Mouse (Mus musculus) urinary bladder, postnatal 36 days (tissue): ENCODE measurements around the gene Dhps.
A peak's percentile ranks its signal among the peaks of the same experiment; 100 is the strongest.
"Not testable (repeated sequence)": the region's sequence is repeated elsewhere in the genome, so short reads cannot be mapped to it uniquely, and the experiment has no call there.

Experiments used
- DNase-seq, 2 experiments: peaks; one replicate each; pipeline ENCODE4 v3.0.0; 2022; ENCODE audit warnings: low spot score in 2 of 2, mixed read lengths in 1 of 2

The Dhps gene

GRCm38 (mm10) chr8:85062603-85063002 is 9.0 kb upstream of the Dhps start:
- no peak for DNase-seq

- DNase-seq = no peak
Measured at GRCm38 (mm10) chr8:85065213-85065612, 6.3 kb upstream of the Dhps start.

GRCm38 (mm10) chr8:85067155-85067554 is 4.4 kb upstream of the Dhps start:
- peak; percentile 63 to 64 for DNase-seq

- DNase-seq = no peak
Measured at GRCm38 (mm10) chr8:85067982-85068381, 3.6 kb upstream of the Dhps start, which contains the start of gene Gm5741. Gm5741 (minus strand) TSS chr8:85067982.

- no peak for DNase-seq
Measured at GRCm38 (mm10) chr8:85071041-85071440, 516 bp upstream of the Dhps start.

GRCm38 (mm10) chr8:85072364-85072929 is 890 bp downstream of the Dhps start:
- DNase-seq = no peak

GRCm38 (mm10) chr8:85073041-85073612 is 1.6 kb downstream of the Dhps start:
- DNase-seq = no peak

- no peak for DNase-seq
Measured at GRCm38 (mm10) chr8:85074167-85074566, 2.6 kb downstream of the Dhps start.

GRCm38 (mm10) chr8:85074617-85075016 is 3.1 kb downstream of the Dhps start:
- no peak for DNase-seq

- no peak for DNase-seq
Measured at GRCm38 (mm10) chr8:85076001-85076400, 4.4 kb downstream of the Dhps start.

GRCm38 (mm10) chr8:85076993-85077392 is 5.4 kb downstream of the Dhps start:
- peak; percentile 70 to 77 for DNase-seq

- DNase-seq = no peak
Measured at GRCm38 (mm10) chr8:85080214-85080531, 8.6 kb downstream of the Dhps start.

- peak; percentile 41 to 43 for DNase-seq
Measured at GRCm38 (mm10) chr8:85080532-85081215, 9.1 kb downstream of the Dhps start, which contains the start of gene Wdr83os. Wdr83os (plus strand) TSS chr8:85080740.

- DNase-seq = peak in 1 of 2 experiments; percentile 36
Measured at GRCm38 (mm10) chr8:85081216-85081555, 9.6 kb downstream of the Dhps start, which contains the start of gene Wdr83. Wdr83 (minus strand) TSS chr8:85081306.

- not testable (repeated sequence) for DNase-seq
Measured at GRCm38 (mm10) chr8:85082169-85082568, 10.6 kb downstream of the Dhps start.

GRCm38 (mm10) chr8:85083108-85083813 is 11.7 kb downstream of the Dhps start, which contains the start of gene Man2b1:
Man2b1 (plus strand) TSS chr8:85083270.
- DNase-seq = peak; percentile 87 to 93

- no peak for DNase-seq
Measured at GRCm38 (mm10) chr8:85084633-85085032, 13.1 kb downstream of the Dhps start.

GRCm38 (mm10) chr8:85086238-85086637 is 14.7 kb downstream of the Dhps start:
- no peak for DNase-seq

- DNase-seq = no peak
Measured at GRCm38 (mm10) chr8:85088771-85089170, 17.2 kb downstream of the Dhps start.

GRCm38 (mm10) chr8:85090856-85091255 is 19.3 kb downstream of the Dhps start:
- no peak for DNase-seq

GRCm38 (mm10) chr8:85091526-85092090 is 20.1 kb downstream of the Dhps start:
- no peak for DNase-seq

GRCm38 (mm10) chr8:85095051-85095450 is 23.5 kb downstream of the Dhps start:
- DNase-seq = no peak
